Mouse (Mus musculus): ENCODE measurements around the gene Cenpf.

- no peak for TF ChIP-seq CTCF (IDR thresholded peaks at IDR 0.05; ENCODE audit: low read depth, low read length)
- TF ChIP-seq POLR2A (IDR thresholded peaks at IDR 0.05; ENCODE audit: insufficient read depth, low read length): no peak
Observed at GRCm38 (mm10) chr1:189728784-189729115, 40.9 kb upstream of the Cenpf start.

Measured in ES-Bruce4 (cell line).